Mouse (Mus musculus): ENCODE measurements around the gene C2cd4c.

DNA sequence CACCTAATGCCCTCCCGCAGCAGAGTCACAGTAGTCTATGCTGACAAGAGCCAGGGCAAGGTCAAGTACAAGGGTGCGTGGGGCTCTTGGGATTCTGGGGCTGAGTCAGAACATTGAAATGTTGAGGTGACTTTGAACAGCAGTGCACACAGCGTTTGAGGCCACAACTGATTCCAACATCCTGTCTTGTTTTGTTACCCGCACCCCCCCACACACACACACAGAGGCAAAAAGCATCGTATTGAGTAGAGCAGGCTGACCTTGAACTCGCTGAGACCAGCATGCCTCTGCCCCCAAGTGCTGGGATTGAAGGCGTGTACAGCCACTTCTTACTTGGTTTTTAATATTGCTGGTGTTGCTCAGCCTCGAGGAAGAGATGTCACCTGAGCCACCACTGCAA lies 39.5 kb downstream of the C2cd4c start:
- TF ChIP-seq POLR2A (IDR thresholded peaks at IDR 0.05; ENCODE audit: control insufficient read depth, extremely low read depth, insufficient read depth, low read length, poor library complexity) (no peak), CTCF (IDR thresholded peaks at IDR 0.05; ENCODE audit: borderline replicate concordance, control insufficient read depth, extremely low read depth, insufficient read depth, low read length, poor library complexity) (no peak)

All from thymus, adult 2 months (tissue).